Mouse (Mus musculus): ENCODE results near the gene Commd1.

The Commd1 gene

GRCm38 (mm10) chr11:22847732-22848648 lies 134.2 kb downstream of the Commd1 start:
- in situ Hi-C loops (cut with MboI, MseI): loop anchor here in 1 of 2 experiments (10.0 kb wide), 1 partner anchor 1753 kb away; the partner anchor contains the start of gene Peli1

GRCm38 (mm10) chr11:22846960-22847731 lies 135.0 kb downstream of the Commd1 start:
- in situ Hi-C loops (cut with MboI, MseI): loop anchor here in 1 of 2 experiments (10.0 kb wide), 1 partner anchor 1752 kb away; the partner anchor contains the start of gene Peli1

Data from T-helper 17 cell (primary cell).